Mouse (Mus musculus) retina, postnatal 7 days (tissue): ENCODE measurements around the gene Zcchc24.
"Not testable (repeated sequence)": the region's sequence is repeated elsewhere in the genome, so short reads cannot be mapped to it uniquely, and the experiment has no call there.

ENCODE experiments used
- DNase-seq: peaks from one replicate; pipeline ENCODE4 v3.0.0-alpha.2; 2012; ENCODE audit warnings: low read depth, low spot score

Zcchc24 gene

GRCm38 (mm10) chr14:25768915-25769625, at the start of gene Zcchc24:
TSS of gene Zcchc24 (minus strand) at chr14:25769039.
- peak; percentile 23 for DNase-seq

- DNase-seq, result peak; percentile 28
Measured at GRCm38 (mm10) chr14:25816416-25816815, 47.6 kb upstream of the Zcchc24 start.

- no peak for DNase-seq
Measured at GRCm38 (mm10) chr14:25814140-25814539, 45.3 kb upstream of the Zcchc24 start.

DNA sequence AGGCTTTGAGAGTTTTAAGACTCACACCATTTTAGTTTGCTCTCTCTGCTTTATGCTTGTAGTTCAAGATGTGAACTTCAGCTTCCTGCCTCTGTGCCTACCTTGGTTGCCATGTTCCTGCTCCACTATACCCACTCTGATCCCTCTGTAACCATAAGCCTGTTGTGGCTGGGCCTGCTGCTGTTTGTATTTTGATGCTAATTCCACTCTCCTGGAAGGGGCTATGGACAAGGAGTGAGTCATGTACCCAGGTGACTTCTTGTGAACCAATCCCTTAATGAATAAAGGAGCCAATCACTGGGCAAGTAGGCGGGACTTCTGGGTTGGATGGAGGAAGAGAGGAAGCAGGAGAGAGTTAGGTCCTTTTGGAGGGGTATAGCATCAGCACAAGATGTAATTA, 42.2 kb upstream of the Zcchc24 start:
- not testable (repeated sequence) for DNase-seq

- no peak for DNase-seq
Measured at GRCm38 (mm10) chr14:25806561-25806960, 37.7 kb upstream of the Zcchc24 start.

DNA sequence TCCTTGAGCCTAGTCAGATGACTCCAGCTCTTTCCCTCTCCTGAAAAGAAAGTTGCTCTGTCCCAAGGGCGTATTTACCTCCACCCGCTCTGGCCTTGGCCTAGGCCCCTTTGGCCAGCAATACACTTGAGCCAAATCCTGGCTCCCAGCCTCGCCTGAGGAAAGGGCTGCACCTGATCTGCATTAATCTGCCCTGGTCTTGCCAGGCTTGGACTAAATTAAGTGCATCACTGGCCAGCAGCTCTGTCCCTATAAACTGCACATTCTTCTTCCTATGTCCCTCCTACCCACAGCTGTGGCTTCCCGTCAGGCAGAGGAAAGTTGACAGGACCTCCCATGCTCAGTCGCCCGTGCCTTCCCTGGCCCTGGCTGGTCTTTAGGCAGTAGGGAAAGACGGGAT, 37.0 kb upstream of the Zcchc24 start:
- DNase-seq, result no peak

DNA sequence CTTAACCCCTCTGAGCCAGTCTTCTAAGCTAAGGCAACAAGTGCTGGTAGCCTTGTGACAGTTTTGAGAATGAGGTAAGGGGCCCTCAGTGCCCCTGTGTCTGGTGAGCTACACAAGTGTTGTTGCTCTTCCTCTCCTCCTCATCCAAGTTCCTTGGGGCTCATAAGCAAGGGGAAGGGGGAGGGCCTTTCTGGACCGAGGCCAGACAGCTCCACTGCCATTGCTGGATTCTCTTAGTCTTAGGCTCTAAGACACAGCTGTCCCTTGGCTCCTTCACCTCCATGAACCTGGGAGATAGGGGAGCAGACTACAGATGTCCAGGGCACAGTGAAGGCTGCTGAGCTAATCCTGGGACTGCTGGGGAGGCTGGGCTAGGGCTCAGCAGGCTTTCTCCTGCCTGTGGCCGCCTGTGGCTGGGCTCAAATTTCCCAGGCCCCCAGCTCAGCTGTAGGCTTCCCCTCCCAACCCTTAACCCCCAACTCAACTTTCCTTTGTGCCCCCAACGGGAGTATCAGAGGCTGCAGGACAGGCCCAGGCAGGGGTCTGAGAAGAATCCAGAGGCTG, 34.5 kb upstream of the Zcchc24 start:
- no peak for DNase-seq

GRCm38 (mm10) chr14:25802511-25802910, 33.7 kb upstream of the Zcchc24 start:
- no peak for DNase-seq

GRCm38 (mm10) chr14:25800166-25800960, 31.5 kb upstream of the Zcchc24 start:
- no peak for DNase-seq

DNA sequence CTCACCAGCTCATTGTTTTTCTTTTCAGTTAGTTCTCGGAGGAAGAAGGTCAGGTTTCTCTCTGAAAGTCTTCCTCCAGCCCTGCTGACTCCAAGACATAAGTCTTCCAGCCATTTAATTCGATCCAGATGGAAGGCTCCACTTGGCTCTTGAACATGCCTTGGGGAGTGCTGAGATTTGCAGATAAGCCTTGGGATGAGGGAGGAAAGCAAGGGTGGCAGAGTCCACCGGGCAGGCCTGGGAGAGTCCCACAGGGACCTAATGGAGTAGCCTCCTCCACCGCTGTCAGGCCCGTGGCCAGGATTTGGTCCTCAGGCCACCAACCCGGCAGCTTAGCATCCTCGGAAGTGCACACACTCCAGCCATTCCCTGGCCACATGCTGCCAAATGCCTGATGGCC, 27.8 kb upstream of the Zcchc24 start:
- DNase-seq, result no peak

- DNase-seq, result no peak
Measured at GRCm38 (mm10) chr14:25795561-25796174, 26.8 kb upstream of the Zcchc24 start.

- no peak for DNase-seq
Measured at GRCm38 (mm10) chr14:25795067-25795466, 26.2 kb upstream of the Zcchc24 start.

- no peak for DNase-seq
Measured at GRCm38 (mm10) chr14:25794331-25794730, 25.5 kb upstream of the Zcchc24 start.

- DNase-seq, result no peak
Measured at GRCm38 (mm10) chr14:25790768-25791302, 22.0 kb upstream of the Zcchc24 start.

DNA sequence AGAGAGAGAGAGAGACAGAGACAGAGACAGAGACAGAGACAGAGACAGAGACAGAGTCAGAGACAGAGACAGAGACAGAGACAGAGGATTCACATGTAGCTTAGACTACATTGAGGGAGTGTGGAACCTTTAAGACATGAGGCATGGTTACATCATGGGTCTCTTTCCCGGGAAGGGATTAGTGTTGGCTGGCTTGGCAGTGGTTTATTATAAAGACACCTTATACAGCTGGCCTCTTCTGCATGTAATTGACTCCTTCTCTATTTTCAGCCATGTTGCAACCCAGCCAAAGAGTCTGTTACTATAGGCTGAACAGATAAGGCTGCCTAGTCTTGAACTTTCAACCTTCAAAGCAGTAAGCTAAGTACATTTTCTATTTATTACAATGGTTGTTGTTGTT, 21.1 kb upstream of the Zcchc24 start:
- DNase-seq, result no peak

GRCm38 (mm10) chr14:25789207-25789606, 20.4 kb upstream of the Zcchc24 start:
- DNase-seq, result no peak

- DNase-seq, result no peak
Measured at GRCm38 (mm10) chr14:25788201-25788600, 19.4 kb upstream of the Zcchc24 start.

DNA sequence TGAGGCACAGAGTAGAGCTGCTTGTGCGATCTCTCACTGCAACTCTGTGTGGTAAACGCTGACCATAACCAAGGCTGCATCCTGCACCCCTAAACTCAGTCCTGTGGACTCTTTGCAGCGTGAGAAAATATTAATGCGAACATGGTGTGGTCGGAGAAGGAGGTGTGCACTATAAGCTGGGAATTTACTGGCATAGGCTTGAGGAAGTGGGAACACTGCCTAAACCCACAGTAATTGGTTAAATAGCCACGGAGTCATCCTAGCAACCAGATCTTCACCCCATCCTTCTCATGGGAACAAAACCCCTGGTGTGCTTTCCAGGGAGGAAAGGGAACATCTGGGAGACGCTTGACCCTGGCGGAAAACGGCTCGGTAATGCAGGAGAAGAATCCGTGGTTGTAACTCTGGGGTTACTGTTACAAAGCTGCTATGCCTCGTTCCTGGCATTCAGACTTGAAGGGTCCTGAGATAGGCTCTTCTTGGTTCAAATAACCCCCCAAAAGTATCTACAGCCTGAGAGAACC, 18.6 kb upstream of the Zcchc24 start:
- no peak for DNase-seq

DNA sequence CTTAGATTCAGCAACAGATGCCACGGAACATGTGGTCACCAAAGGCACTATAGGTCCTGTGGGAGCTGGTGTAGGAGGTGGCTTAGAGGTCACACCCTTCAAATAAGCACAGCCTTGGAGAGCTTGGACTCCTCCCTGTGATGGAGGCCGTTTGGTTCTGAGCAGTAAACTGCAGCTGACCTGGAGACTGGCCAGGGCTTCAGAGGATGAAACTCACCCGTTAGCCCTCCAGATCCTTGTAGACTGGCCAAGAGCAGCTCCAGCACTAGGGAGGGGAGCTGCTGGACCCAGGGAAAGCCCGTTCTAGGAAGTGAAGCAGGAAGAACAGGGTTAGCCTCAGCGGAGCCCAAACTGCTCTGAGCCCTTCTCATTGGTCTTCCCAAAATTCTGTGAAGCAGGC, 18.1 kb upstream of the Zcchc24 start:
- no peak for DNase-seq

GRCm38 (mm10) chr14:25785210-25785609, 16.4 kb upstream of the Zcchc24 start:
- no peak for DNase-seq

DNA sequence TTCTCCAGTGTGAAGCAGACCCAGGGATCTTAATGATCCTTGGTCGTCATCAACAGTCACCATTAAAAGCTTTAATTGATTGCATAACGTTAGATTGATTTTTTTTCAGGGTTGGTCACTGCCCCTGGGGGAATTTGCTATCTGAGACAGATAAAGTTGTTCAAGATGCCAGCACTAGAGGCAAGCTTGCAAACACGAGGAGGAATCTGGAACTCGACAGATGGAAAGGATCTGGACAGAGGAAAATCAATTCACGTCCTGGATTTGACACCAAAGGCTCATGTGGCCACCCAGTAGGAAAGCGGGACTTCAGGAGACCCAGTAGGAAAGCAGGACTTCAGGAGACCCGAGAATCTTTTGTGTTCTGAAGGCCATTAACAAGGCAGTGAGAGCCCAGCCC, 14.4 kb upstream of the Zcchc24 start:
- no peak for DNase-seq

DNA sequence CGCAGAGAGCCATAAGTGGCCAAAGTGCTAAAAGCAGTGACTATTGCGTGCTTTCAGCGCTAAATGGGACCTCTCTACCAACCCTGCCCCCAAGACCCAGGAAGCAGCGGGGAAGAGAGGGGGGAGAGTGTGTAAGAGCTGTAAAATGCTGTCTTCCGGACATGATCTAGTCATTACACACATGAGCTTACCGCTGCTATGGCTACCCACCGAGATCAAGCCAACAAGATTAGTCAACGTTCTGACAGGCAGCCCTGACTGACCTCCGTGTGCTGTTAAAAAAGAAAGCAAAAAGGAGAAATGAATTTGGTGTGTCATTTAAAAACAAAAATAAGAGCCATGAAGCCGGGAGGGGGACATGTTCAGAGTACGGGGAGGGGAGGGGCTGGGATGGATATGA, 11.8 kb upstream of the Zcchc24 start:
- no peak for DNase-seq
